Mouse (Mus musculus): ENCODE results near the gene Gal3st1. TPM values are rescaled to one million over a fixed set of nuclear protein-coding genes. Genes with fewer than 3 reads are reported as not detected.

Gal3st1 gene
- polyA plus RNA-seq, 1 experiment from 2014 or later, result 10.5 TPM

- WGBS, result 68% methylated on average over 18 of the region's 18 CpGs
- no peaks in the 10 kb centered on the region for H3K27me3 ChIP-seq (replicated peaks)
- no peak overlapping the region for H3K27ac ChIP-seq (replicated peaks)
- no peak overlapping the region for H3K4me2 ChIP-seq
- H3K9me3 ChIP-seq (replicated peaks), result no peaks in the 10 kb centered on the region
- no peaks in the 10 kb centered on the region for H3K4me1 ChIP-seq
- H3K36me3 ChIP-seq, result no peaks in the 10 kb centered on the region
- no peak for ATAC-seq (ENCODE audit: low FRiP score)
- H3K4me3 ChIP-seq (replicated peaks), result no peak overlapping the region
- H3K9ac ChIP-seq (replicated peaks), result no peak overlapping the region
These were observed 51.9 kb downstream of the Gal3st1 start for GRCm38 (mm10) chr11:4035116-4035892.

- Histone ChIP-seq H3K4me3 (replicated peaks) (no peak overlapping the region), H3K27ac (replicated peaks) (no peak overlapping the region), H3K4me2 (no peak overlapping the region), H3K9ac (replicated peaks) (no peak overlapping the region), H3K27me3 (replicated peaks) (no peaks in the 10 kb centered on the region), H3K4me1 (no peaks in the 10 kb centered on the region), H3K9me3 (replicated peaks) (no peaks in the 10 kb centered on the region), H3K36me3 (no peaks in the 10 kb centered on the region)
- ATAC-seq (ENCODE audit: low FRiP score), result no peak
- 92% methylated on average over 6 of the region's 6 CpGs for WGBS
These were observed 52.5 kb downstream of the Gal3st1 start for GRCm38 (mm10) chr11:4035916-4036315.

GRCm38 (mm10) chr11:4036365-4037084, 53.1 kb downstream of the Gal3st1 start:
- no peak for ATAC-seq (ENCODE audit: low FRiP score)
- 75% methylated on average over 9 of the region's 9 CpGs for WGBS

GRCm38 (mm10) chr11:4039951-4040350, 56.5 kb downstream of the Gal3st1 start:
- 92% methylated on average over 4 of the region's 4 CpGs for WGBS
- H3K27ac ChIP-seq (replicated peaks), result no peak overlapping the region
- ATAC-seq (ENCODE audit: low FRiP score), result no peak

More at GRCm38 (mm10) chr11:4036365-4037084, 53.1 kb downstream of the Gal3st1 start:
- no peaks in the 10 kb centered on the region for H3K4me1 ChIP-seq
- no peaks in the 10 kb centered on the region for H3K27me3 ChIP-seq (replicated peaks)
- no peak overlapping the region for H3K9ac ChIP-seq (replicated peaks)
- no peak overlapping the region for H3K4me3 ChIP-seq (replicated peaks)
- H3K27ac ChIP-seq (replicated peaks), result no peak overlapping the region
- H3K36me3 ChIP-seq, result no peaks in the 10 kb centered on the region
- no peaks in the 10 kb centered on the region for H3K9me3 ChIP-seq (replicated peaks)
- H3K4me2 ChIP-seq, result no peak overlapping the region

DNA sequence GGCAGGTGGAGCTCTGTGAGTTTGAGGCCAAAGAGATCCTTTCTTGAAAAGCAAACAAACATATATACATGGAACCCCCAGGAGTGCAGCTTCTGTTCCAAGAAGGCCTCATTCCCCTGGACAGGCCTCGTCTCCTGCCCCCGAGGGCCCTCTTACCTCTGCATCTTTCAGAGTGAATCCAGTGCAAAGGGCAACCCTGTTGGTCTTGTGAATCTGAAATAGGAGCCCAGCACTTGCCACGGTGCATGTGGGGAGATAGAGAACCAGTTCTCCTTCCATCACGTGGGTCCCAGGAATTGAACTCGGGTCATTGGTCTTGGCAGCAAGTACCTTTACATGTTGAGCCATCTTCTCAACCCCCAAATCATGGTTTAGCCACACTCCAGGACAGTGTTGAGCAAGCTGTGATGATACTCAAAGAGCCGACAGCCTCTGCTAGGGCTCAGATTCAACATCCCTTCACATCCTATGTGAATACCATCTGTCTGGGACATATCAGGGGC, 57.7 kb downstream of the Gal3st1 start:
- no peaks in the 10 kb centered on the region for H3K36me3 ChIP-seq
- ATAC-seq (ENCODE audit: low FRiP score), result no peak
- H3K9me3 ChIP-seq (replicated peaks), result no peaks in the 10 kb centered on the region
- H3K4me3 ChIP-seq (replicated peaks), result no peak overlapping the region
- H3K9ac ChIP-seq (replicated peaks), result no peak overlapping the region
- WGBS, result 88% methylated on average over 6 of the region's 6 CpGs
- no peak overlapping the region for H3K27ac ChIP-seq (replicated peaks)
- H3K27me3 ChIP-seq (replicated peaks), result no peaks in the 10 kb centered on the region
- no peaks in the 10 kb centered on the region for H3K4me1 ChIP-seq
- H3K4me2 ChIP-seq, result no peak overlapping the region

More at GRCm38 (mm10) chr11:4039951-4040350, 56.5 kb downstream of the Gal3st1 start:
- Histone ChIP-seq H3K4me2 (no peak overlapping the region), H3K27me3 (replicated peaks) (no peaks in the 10 kb centered on the region), H3K9me3 (replicated peaks) (no peaks in the 10 kb centered on the region), H3K36me3 (no peaks in the 10 kb centered on the region), H3K9ac (replicated peaks) (no peak overlapping the region), H3K4me1 (no peaks in the 10 kb centered on the region), H3K4me3 (replicated peaks) (no peak overlapping the region)

- Histone ChIP-seq H3K27ac (replicated peaks) (no peak overlapping the region), H3K9ac (replicated peaks) (no peak overlapping the region), H3K9me3 (replicated peaks) (no peaks in the 10 kb centered on the region), H3K27me3 (replicated peaks) (no peaks in the 10 kb centered on the region), H3K4me3 (replicated peaks) (no peak overlapping the region), H3K36me3 (no peaks in the 10 kb centered on the region), H3K4me1 (no peaks in the 10 kb centered on the region), H3K4me2 (no peak overlapping the region)
- WGBS, result 93% methylated on average over 7 of the region's 7 CpGs
- ATAC-seq (ENCODE audit: low FRiP score), result no peak
These were observed 59.6 kb downstream of the Gal3st1 start for GRCm38 (mm10) chr11:4043081-4043480.

GRCm38 (mm10) chr11:4046526-4046925, 63.1 kb downstream of the Gal3st1 start:
- no peaks in the 10 kb centered on the region for H3K27me3 ChIP-seq (replicated peaks)
- no peaks in the 10 kb centered on the region for H3K36me3 ChIP-seq
- H3K4me2 ChIP-seq, result no peak overlapping the region
- no peak overlapping the region for H3K9ac ChIP-seq (replicated peaks)
- whole genome bisulfite sequencing, result 64% methylated on average over 5 of the region's 5 CpGs
- no peaks in the 10 kb centered on the region for H3K9me3 ChIP-seq (replicated peaks)
- no peak overlapping the region for H3K4me3 ChIP-seq (replicated peaks)
- no peak overlapping the region for H3K27ac ChIP-seq (replicated peaks)
- no peaks in the 10 kb centered on the region for H3K4me1 ChIP-seq
- ATAC-seq (ENCODE audit: low FRiP score), result no peak

DNA sequence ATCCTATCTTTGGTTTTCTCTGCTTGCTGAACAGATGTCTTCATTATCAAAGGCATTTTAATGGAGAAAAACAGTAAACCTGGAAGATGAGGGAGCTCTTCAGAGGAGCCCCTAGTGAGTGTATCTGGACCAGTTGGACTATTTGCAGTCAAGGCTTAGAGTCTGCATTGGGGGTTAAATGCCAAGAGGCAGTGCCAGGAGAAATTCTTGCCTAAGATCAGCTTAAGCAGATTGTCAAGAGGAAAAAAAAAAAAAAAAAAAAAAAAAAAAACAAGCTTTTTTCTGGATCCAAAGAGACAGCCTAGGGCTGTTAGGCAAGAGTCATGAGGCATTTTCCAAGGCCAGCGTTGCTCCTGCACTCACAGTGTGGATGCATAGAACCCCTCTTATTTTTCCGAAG, 64.3 kb downstream of the Gal3st1 start:
- no peak for ATAC-seq (ENCODE audit: low FRiP score)
- no peak overlapping the region for H3K4me2 ChIP-seq

GRCm38 (mm10) chr11:4048438-4048837, 65.0 kb downstream of the Gal3st1 start:
- H3K27ac ChIP-seq (replicated peaks), result no peak overlapping the region
- H3K4me1 ChIP-seq, result no peaks in the 10 kb centered on the region
- no peak overlapping the region for H3K9ac ChIP-seq (replicated peaks)
- H3K36me3 ChIP-seq, result no peaks in the 10 kb centered on the region
- H3K4me2 ChIP-seq, result no peak overlapping the region
- 90% methylated on average over 6 of the region's 6 CpGs for WGBS
- no peaks in the 10 kb centered on the region for H3K9me3 ChIP-seq (replicated peaks)
- no peaks in the 10 kb centered on the region for H3K27me3 ChIP-seq (replicated peaks)
- no peak overlapping the region for H3K4me3 ChIP-seq (replicated peaks)
- ATAC-seq (ENCODE audit: low FRiP score), result no peak

More for the DNA sequence above, 64.3 kb downstream of the Gal3st1 start:
- Histone ChIP-seq H3K4me1 (no peaks in the 10 kb centered on the region), H3K9ac (replicated peaks) (no peak overlapping the region), H3K27ac (replicated peaks) (no peak overlapping the region), H3K4me3 (replicated peaks) (no peak overlapping the region), H3K9me3 (replicated peaks) (no peaks in the 10 kb centered on the region), H3K36me3 (no peaks in the 10 kb centered on the region), H3K27me3 (replicated peaks) (no peaks in the 10 kb centered on the region)
- WGBS, result 86% methylated on average over 2 of the region's 2 CpGs

Other genes starting within 250 kb of the Gal3st1 start
- 28.8 and 33.9 TPM in 2 replicates for gene Osbp2, start 119.7 kb upstream of the Gal3st1 start, polyA plus RNA-seq (2015; fragmentation: Nextera tagmentation; extraction: Ambion mirVana)
- gene 4921536K21Rik, start 88.5 kb upstream of the Gal3st1 start, polyA plus RNA-seq (2015; fragmentation: Nextera tagmentation; extraction: Ambion mirVana), result 0.38 and 0.49 TPM in 2 replicates
- gene Dusp18, start 88.4 kb upstream of the Gal3st1 start, polyA plus RNA-seq (2015; fragmentation: Nextera tagmentation; extraction: Ambion mirVana), result 21.9 and 22.2 TPM in 2 replicates
- gene Slc35e4, start 69.0 kb upstream of the Gal3st1 start, polyA plus RNA-seq (2015; fragmentation: Nextera tagmentation; extraction: Ambion mirVana), result 16.5 and 19.8 TPM in 2 replicates
- 24.6 and 31.4 TPM in 2 replicates for gene Tcn2, start 51.5 kb upstream of the Gal3st1 start, polyA plus RNA-seq (2015; fragmentation: Nextera tagmentation; extraction: Ambion mirVana)
- 48.1 and 64.4 TPM in 2 replicates for gene Pes1, start 19.7 kb upstream of the Gal3st1 start, polyA plus RNA-seq (2015; fragmentation: Nextera tagmentation; extraction: Ambion mirVana)
- gene 4930556J24Rik, start 6.9 kb upstream of the Gal3st1 start, polyA plus RNA-seq (2015; fragmentation: Nextera tagmentation; extraction: Ambion mirVana), result not detected in 2 replicates
- gene Sec14l4, start 47.8 kb downstream of the Gal3st1 start, polyA plus RNA-seq (2015; fragmentation: Nextera tagmentation; extraction: Ambion mirVana), result 0.15 TPM in 1 of 2 replicates, not detected in the other
- 0.19 and 0.40 TPM in 2 replicates for gene Sec14l3, start 81.2 kb downstream of the Gal3st1 start, polyA plus RNA-seq (2015; fragmentation: Nextera tagmentation; extraction: Ambion mirVana)
- 13.1 and 14.3 TPM in 2 replicates for gene Mtfp1, start 111.8 kb downstream of the Gal3st1 start, polyA plus RNA-seq (2015; fragmentation: Nextera tagmentation; extraction: Ambion mirVana)
- gene Sec14l2, start 139.8 kb downstream of the Gal3st1 start, polyA plus RNA-seq (2015; fragmentation: Nextera tagmentation; extraction: Ambion mirVana), result 3.7 and 4.5 TPM in 2 replicates
- 40.2 and 44.9 TPM in 2 replicates for gene Rnf215, start 151.6 kb downstream of the Gal3st1 start, polyA plus RNA-seq (2015; fragmentation: Nextera tagmentation; extraction: Ambion mirVana)
- gene Ccdc157, start 176.7 kb downstream of the Gal3st1 start, polyA plus RNA-seq (2015; fragmentation: Nextera tagmentation; extraction: Ambion mirVana), result 7.5 and 10.0 TPM in 2 replicates
- 41.8 and 47.4 TPM in 2 replicates for gene Sf3a1, start 176.7 kb downstream of the Gal3st1 start, polyA plus RNA-seq (2015; fragmentation: Nextera tagmentation; extraction: Ambion mirVana)
- gene Tbc1d10a, start 203.2 kb downstream of the Gal3st1 start, polyA plus RNA-seq (2015; fragmentation: Nextera tagmentation; extraction: Ambion mirVana), result 40.2 and 40.3 TPM in 2 replicates
- gene Castor1, start 234.6 kb downstream of the Gal3st1 start, polyA plus RNA-seq (2015; fragmentation: Nextera tagmentation; extraction: Ambion mirVana), result 5.5 and 17.4 TPM in 2 replicates